Mouse (Mus musculus) bone marrow, adult 2 months (tissue): ENCODE measurements around the gene Fam172a. TPM values are rescaled to one million over a fixed set of nuclear protein-coding genes. Genes with fewer than 3 reads are reported as not detected.

Experiments
- H3K27ac ChIP-seq: fragments of 200-500 bp; 2 replicates; pipeline ENCODE4 v1.5.1; 2012; ENCODE audit warnings: low read depth, mild to moderate bottlenecking, control low read depth, inconsistent platforms, low read length; ENCODE audit not compliant: control insufficient read depth, poor library complexity, insufficient read depth
- H3K4me1 ChIP-seq: fragments of 200-500 bp; 2 replicates; pipeline ENCODE4 v1.6.1; 2011; ENCODE audit warnings: low read length; ENCODE audit not compliant: control insufficient read depth, insufficient read depth
- H3K4me3 ChIP-seq: fragments of 200-500 bp; replicated peaks from 2 replicates; pipeline ENCODE3; 2011; ENCODE audit warnings: mild to moderate bottlenecking, low read depth, low read length, control low read depth; ENCODE audit not compliant: control insufficient read depth
- CTCF ChIP-seq: fragments of 200-500 bp; IDR thresholded peaks from 2 replicates; pipeline ENCODE4 v1.5.1; 2011; ENCODE audit warnings: low read length, control low read depth; ENCODE audit not compliant: control insufficient read depth, insufficient read depth
- POLR2A ChIP-seq: fragments of 200-500 bp; IDR thresholded peaks from 2 replicates; pipeline ENCODE4 v1.6.1; 2011; ENCODE audit warnings: low read depth, mild to moderate bottlenecking, control low read depth, low read length, borderline replicate concordance; ENCODE audit not compliant: control insufficient read depth
- WGBS: fragments of 180-500 bp; shearing (Covaris S2); methylation state at CpG from one replicate; pipeline ENCODE4 v1.1.7; 2018; 5-methylcytosine and 5-hydroxymethylcytosine counted together
- polyA plus RNA-seq: library from polyadenylated mRNA; stranded (reverse); fragments of >200 nt; gene quantifications from 2 replicates; pipeline ENCODE4 v1.2.4, GENCODE M21; 2011; ENCODE audit warnings: low replicate concordance; ENCODE audit not compliant: missing spikeins, insufficient read depth, insufficient read length

The Fam172a gene
- polyA plus RNA-seq, 1 experiment: 13.5 TPM

GRCm38 (mm10) chr13:78174191-78174590 is 472.4 kb downstream of the Fam172a start:
- no peaks in the 10 kb centered on the region for H3K4me1 ChIP-seq
- WGBS: 4% methylated on average over 3 of the region's 3 CpGs
- H3K27ac ChIP-seq: no peak overlapping the region
- no peak for TF ChIP-seq CTCF
- no peak for TF ChIP-seq POLR2A
- no peak overlapping the region for H3K4me3 ChIP-seq

- Histone ChIP-seq H3K4me1 (no peaks in the 10 kb centered on the region), H3K27ac (no peak overlapping the region), H3K4me3 (no peak overlapping the region)
- TF ChIP-seq POLR2A (no peak), CTCF (no peak)
- WGBS: 12% methylated on average over 1 of the region's 1 CpGs
Observed at GRCm38 (mm10) chr13:78174891-78175290, 473.1 kb downstream of the Fam172a start.

GRCm38 (mm10) chr13:78175821-78176380 is 474.1 kb downstream of the Fam172a start:
- Histone ChIP-seq H3K4me3 (no peak overlapping the region), H3K4me1 (no peaks in the 10 kb centered on the region), H3K27ac (no peak overlapping the region)
- 3% methylated on average over 8 of the region's 8 CpGs for WGBS
- no peak for TF ChIP-seq POLR2A
- TF ChIP-seq CTCF: no peak

DNA sequence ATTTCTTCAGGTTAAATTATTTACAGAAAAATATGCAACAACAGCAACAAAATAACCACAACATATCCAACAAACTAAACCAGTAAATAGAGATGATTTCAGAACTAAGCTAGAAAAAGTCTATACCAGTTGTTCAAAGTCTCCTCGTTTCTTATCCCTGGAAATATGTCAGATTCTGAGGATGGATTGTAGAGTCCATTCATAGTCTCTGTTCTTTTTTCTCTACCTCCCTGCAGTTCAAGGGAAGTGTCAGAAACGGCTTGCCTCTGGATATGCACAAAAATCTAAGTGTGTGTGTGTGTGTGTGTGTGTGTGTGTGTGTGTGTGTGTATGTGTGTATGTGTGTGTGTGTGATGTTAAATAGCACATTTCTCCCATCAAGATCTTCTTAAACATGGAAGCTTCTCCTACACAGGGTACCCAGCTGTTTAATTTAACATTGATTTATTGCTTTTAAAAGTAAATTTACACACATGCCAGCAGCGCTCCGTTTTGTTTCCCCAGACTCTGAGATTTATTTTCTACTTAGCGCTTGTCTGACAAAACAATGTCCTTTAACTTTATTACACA is 475.6 kb downstream of the Fam172a start:
- no peaks in the 10 kb centered on the region for H3K4me1 ChIP-seq

GRCm38 (mm10) chr13:78178021-78178420 is 476.2 kb downstream of the Fam172a start:
- TF ChIP-seq POLR2A (no peak), CTCF (no peak)
- Histone ChIP-seq H3K4me1 (no peaks in the 10 kb centered on the region), H3K27ac (no peak overlapping the region), H3K4me3 (no peak overlapping the region)
- WGBS: 6% methylated on average over 1 of the region's 1 CpGs

More for the DNA sequence above, 475.6 kb downstream of the Fam172a start:
- Histone ChIP-seq H3K27ac (no peak overlapping the region), H3K4me3 (no peak overlapping the region)
- no peak for TF ChIP-seq POLR2A
- TF ChIP-seq CTCF: no peak
- 9% methylated on average over 5 of the region's 5 CpGs for WGBS

GRCm38 (mm10) chr13:78178771-78179170 is 476.9 kb downstream of the Fam172a start:
- Histone ChIP-seq H3K4me1 (no peaks in the 10 kb centered on the region), H3K27ac (no peak overlapping the region), H3K4me3 (no peak overlapping the region)
- WGBS: 13% methylated on average over 5 of the region's 5 CpGs
- no peak for TF ChIP-seq CTCF
- no peak for TF ChIP-seq POLR2A

DNA sequence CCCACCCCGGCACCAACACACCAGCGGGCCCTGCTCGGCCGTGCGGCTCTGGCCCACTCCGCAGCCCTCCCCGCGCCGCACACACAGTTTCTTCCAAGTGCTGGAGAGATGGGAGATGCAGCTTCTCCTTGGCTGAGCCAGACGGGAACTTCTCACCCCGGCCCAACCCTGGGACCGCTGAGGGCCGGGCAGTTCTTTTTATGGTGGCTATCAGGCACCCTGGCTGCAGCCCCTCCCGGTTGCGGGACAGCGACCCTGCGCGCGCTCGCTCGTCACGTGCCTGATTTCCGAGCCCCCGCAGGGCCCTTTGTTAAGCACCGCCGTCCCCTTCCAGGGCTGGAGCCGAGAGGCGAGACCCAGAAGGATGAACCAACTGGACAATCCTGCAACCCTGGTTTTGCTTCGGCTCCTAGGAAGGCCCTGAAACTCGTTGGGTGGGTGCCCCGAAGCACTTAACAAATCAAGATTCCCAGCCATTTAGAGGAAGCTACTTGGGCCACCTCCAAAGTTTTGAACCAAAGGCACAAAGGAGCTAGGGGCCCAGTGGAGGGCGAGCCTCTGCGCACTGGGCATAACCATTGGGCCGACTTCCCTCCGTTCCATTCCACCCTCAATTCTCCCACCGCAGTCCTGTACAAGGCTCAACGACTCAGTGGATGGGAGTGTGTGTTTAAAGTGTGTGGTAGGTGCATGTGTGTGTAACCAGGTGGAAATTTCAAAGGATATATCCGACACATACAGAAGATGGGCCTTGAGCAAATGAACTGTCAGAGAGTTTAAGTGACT is 477.7 kb downstream of the Fam172a start:
- Histone ChIP-seq H3K27ac (no peak overlapping the region), H3K4me1 (no peaks in the 10 kb centered on the region), H3K4me3 (no peak overlapping the region)
- TF ChIP-seq POLR2A: no peak
- no peak for TF ChIP-seq CTCF
- 7% methylated on average over 38 of the region's 38 CpGs for WGBS

DNA sequence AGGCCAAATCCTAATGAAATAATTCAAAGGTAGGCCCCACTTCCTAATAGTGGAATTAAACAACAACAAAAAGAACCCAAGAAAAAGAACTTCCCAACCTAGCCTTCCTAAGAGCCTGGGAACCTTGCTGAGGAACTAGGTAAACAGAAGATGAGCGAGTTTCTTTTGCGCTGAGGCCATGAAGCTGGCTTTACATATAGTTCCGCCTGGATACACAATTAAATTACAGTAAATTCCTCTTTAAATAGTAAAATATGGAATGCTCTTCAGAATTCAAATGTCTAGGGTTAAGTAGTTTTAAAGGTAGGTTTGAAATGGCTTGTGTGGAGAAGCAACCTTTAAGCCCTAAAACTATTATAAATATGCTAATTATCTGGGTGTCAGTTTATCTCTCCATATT is 478.4 kb downstream of the Fam172a start:
- H3K27ac ChIP-seq: no peak overlapping the region
- H3K4me3 ChIP-seq: no peak overlapping the region
- TF ChIP-seq CTCF (no peak), POLR2A (no peak)
- WGBS: 47% methylated on average over 3 of the region's 3 CpGs
- no peaks in the 10 kb centered on the region for H3K4me1 ChIP-seq
